Mouse (Mus musculus) midbrain, embryonic 15.5 days (tissue): ENCODE measurements around the gene Ppp1r3d. TPM values are rescaled to one million over a fixed set of nuclear protein-coding genes. Genes with fewer than 3 reads are reported as not detected.

ENCODE experiments used
- ATAC-seq: fragments of 200-750 bp; cut with Nextera tagmentation; replicated peaks from 2 replicates; pipeline ENCODE4 v1.8.0; 2017; ENCODE audit warnings: moderate TSS enrichment
- H3K27ac ChIP-seq: fragments of 300-500 bp; sonication (generic); 2 replicates; pipeline ENCODE4 v1.5.1; 2015; ENCODE audit warnings: mild to moderate bottlenecking, inconsistent platforms
- H3K27me3 ChIP-seq: fragments of 300-500 bp; sonication (generic); replicated peaks from 2 replicates; pipeline ENCODE4 v1.6.1; 2015; ENCODE audit warnings: inconsistent platforms
- H3K36me3 ChIP-seq: fragments of 300-500 bp; sonication (generic); replicated peaks from 2 replicates; pipeline ENCODE4 v1.6.1; 2015; ENCODE audit warnings: inconsistent platforms
- H3K4me1 ChIP-seq: fragments of 300-500 bp; sonication (generic); 2 replicates; pipeline ENCODE4 v1.6.1; 2015; ENCODE audit warnings: inconsistent platforms
- H3K4me2 ChIP-seq: fragments of 300-500 bp; sonication (generic); 2 replicates; pipeline ENCODE4 v1.6.1; 2015; ENCODE audit warnings: inconsistent platforms, mild to moderate bottlenecking, moderate library complexity
- H3K4me3 ChIP-seq: fragments of 300-500 bp; sonication (generic); 2 replicates; pipeline ENCODE4 v1.5.1; 2015; ENCODE audit warnings: mild to moderate bottlenecking, inconsistent platforms
- H3K9ac ChIP-seq: fragments of 300-500 bp; sonication (generic); 2 replicates; pipeline ENCODE4 v1.6.1; 2015; ENCODE audit warnings: mild to moderate bottlenecking, inconsistent platforms
- H3K9me3 ChIP-seq: fragments of 300-500 bp; sonication (generic); 2 replicates; pipeline ENCODE4 v1.6.1; 2016; ENCODE audit warnings: inconsistent platforms
- WGBS: fragments of 180-500 bp; shearing (Covaris S2); methylation state at CpG from one replicate; pipeline ENCODE4 v1.1.7; 2015; ENCODE audit warnings: mixed read lengths; 5-methylcytosine and 5-hydroxymethylcytosine counted together
- polyA plus RNA-seq: library from polyadenylated mRNA; unstranded; fragments of >200 nt; fragmentation: Nextera tagmentation; extraction: Ambion mirVana; gene quantifications from 2 replicates; pipeline ENCODE4 v1.2.1, GENCODE M21; 2015

Gene Ppp1r3d
- polyA plus RNA-seq, 1 experiment from 2014 or later: 2.9 TPM

GRCm38 (mm10) chr2:178428676-178429075, 14.4 kb upstream of the Ppp1r3d start:
- Histone ChIP-seq H3K4me3 (no peak overlapping the region), H3K9ac (no peak overlapping the region), H3K9me3 (no peaks in the 10 kb centered on the region), H3K4me2 (no peak overlapping the region), H3K27me3 (no peaks in the 10 kb centered on the region), H3K36me3 (no peaks in the 10 kb centered on the region), H3K4me1 (no peaks in the 10 kb centered on the region; the same call in 1 of the 2 replicates), H3K27ac (no peak overlapping the region)
- 92% methylated on average over 4 of the region's 4 CpGs for WGBS
- no peak for ATAC-seq

GRCm38 (mm10) chr2:178428183-178428582, 13.9 kb upstream of the Ppp1r3d start:
- H3K4me3 ChIP-seq: no peak overlapping the region
- H3K9ac ChIP-seq: no peak overlapping the region
- WGBS: 85% methylated on average over 9 of the region's 9 CpGs
- no peak overlapping the region for H3K27ac ChIP-seq
- ATAC-seq: no peak
- H3K4me2 ChIP-seq: no peak overlapping the region
- H3K9me3 ChIP-seq: no peaks in the 10 kb centered on the region
- H3K36me3 ChIP-seq: no peaks in the 10 kb centered on the region
- no peaks in the 10 kb centered on the region; the same call in 1 of the 2 replicates for H3K4me1 ChIP-seq
- no peaks in the 10 kb centered on the region for H3K27me3 ChIP-seq

GRCm38 (mm10) chr2:178427181-178427580, 12.9 kb upstream of the Ppp1r3d start:
- H3K9me3 ChIP-seq: no peaks in the 10 kb centered on the region
- H3K9ac ChIP-seq: no peak overlapping the region
- H3K27ac ChIP-seq: no peak overlapping the region
- H3K4me1 ChIP-seq: no peaks in the 10 kb centered on the region; the same call in 1 of the 2 replicates
- no peak overlapping the region for H3K4me2 ChIP-seq
- no peaks in the 10 kb centered on the region for H3K27me3 ChIP-seq
- 85% methylated on average over 5 of the region's 5 CpGs for WGBS
- H3K36me3 ChIP-seq: no peaks in the 10 kb centered on the region
- ATAC-seq: no peak
- no peak overlapping the region for H3K4me3 ChIP-seq

GRCm38 (mm10) chr2:178426229-178426628, 12.0 kb upstream of the Ppp1r3d start:
- H3K9ac ChIP-seq: no peak overlapping the region
- no peaks in the 10 kb centered on the region for H3K27me3 ChIP-seq
- no peaks in the 10 kb centered on the region for H3K36me3 ChIP-seq
- H3K4me2 ChIP-seq: no peak overlapping the region
- no peak overlapping the region for H3K27ac ChIP-seq
- ATAC-seq: peak; percentile 40; the same call in 1 of the 2 replicates
- WGBS: 45% methylated on average over 4 of the region's 4 CpGs
- no peaks in the 10 kb centered on the region for H3K9me3 ChIP-seq
- H3K4me3 ChIP-seq: no peak overlapping the region
- H3K4me1 ChIP-seq: no peaks in the 10 kb centered on the region; the same call in 1 of the 2 replicates

GRCm38 (mm10) chr2:178423223-178423622, 9.0 kb upstream of the Ppp1r3d start:
- Histone ChIP-seq H3K27me3 (no peaks in the 10 kb centered on the region), H3K4me3 (no peak overlapping the region), H3K4me2 (no peak overlapping the region), H3K9me3 (no peaks in the 10 kb centered on the region), H3K4me1 (no peaks in the 10 kb centered on the region; the same call in 1 of the 2 replicates), H3K9ac (no peak overlapping the region), H3K36me3 (no peaks in the 10 kb centered on the region), H3K27ac (no peak overlapping the region)
- ATAC-seq: no peak
- WGBS: 80% methylated on average over 5 of the region's 5 CpGs

- no peaks in the 10 kb centered on the region for H3K27me3 ChIP-seq
- no peaks in the 10 kb centered on the region for H3K36me3 ChIP-seq
- no peak overlapping the region for H3K4me2 ChIP-seq
- no peak for ATAC-seq
- H3K9me3 ChIP-seq: no peaks in the 10 kb centered on the region
- WGBS: 43% methylated on average over 3 of the region's 3 CpGs
- no peaks in the 10 kb centered on the region; the same call in 1 of the 2 replicates for H3K4me1 ChIP-seq
- H3K27ac ChIP-seq: no peak overlapping the region
- H3K9ac ChIP-seq: no peak overlapping the region
- no peak overlapping the region for H3K4me3 ChIP-seq
Observed at GRCm38 (mm10) chr2:178422186-178422585, 7.9 kb upstream of the Ppp1r3d start.

- H3K27ac ChIP-seq: no peak overlapping the region
- ATAC-seq: no peak; the same call in 1 of the 2 replicates
- no peak overlapping the region for H3K9ac ChIP-seq
- H3K4me1 ChIP-seq: no peaks in the 10 kb centered on the region; the same call in 1 of the 2 replicates
- H3K4me3 ChIP-seq: no peak overlapping the region
- no peaks in the 10 kb centered on the region for H3K9me3 ChIP-seq
- H3K27me3 ChIP-seq: no peaks in the 10 kb centered on the region
- H3K36me3 ChIP-seq: no peaks in the 10 kb centered on the region
- WGBS: 40% methylated on average over 6 of the region's 6 CpGs
- no peak overlapping the region for H3K4me2 ChIP-seq
Observed at GRCm38 (mm10) chr2:178421603-178422002, 7.3 kb upstream of the Ppp1r3d start.

- H3K27me3 ChIP-seq: no peaks in the 10 kb centered on the region
- WGBS: 86% methylated on average over 9 of the region's 9 CpGs
- H3K9me3 ChIP-seq: no peaks in the 10 kb centered on the region
- H3K4me2 ChIP-seq: no peak overlapping the region
- no peaks in the 10 kb centered on the region; the same call in none of the 2 replicates for H3K4me1 ChIP-seq
- H3K36me3 ChIP-seq: no peaks in the 10 kb centered on the region
- no peak overlapping the region for H3K27ac ChIP-seq
- H3K9ac ChIP-seq: no peak overlapping the region
- ATAC-seq: no peak
- no peak overlapping the region for H3K4me3 ChIP-seq
Observed at GRCm38 (mm10) chr2:178420576-178420975, 6.3 kb upstream of the Ppp1r3d start.

- no peak overlapping the region for H3K9ac ChIP-seq
- H3K4me2 ChIP-seq: no peak overlapping the region
- H3K36me3 ChIP-seq: no peaks in the 10 kb centered on the region
- H3K4me1 ChIP-seq: peaks cover 21% of the 10 kb centered on the region
- H3K4me3 ChIP-seq: no peak overlapping the region
- no peaks in the 10 kb centered on the region for H3K9me3 ChIP-seq
- WGBS: 73% methylated on average over 4 of the region's 4 CpGs
- ATAC-seq: no peak
- no peak overlapping the region for H3K27ac ChIP-seq
- H3K27me3 ChIP-seq: 0 out of 2 replicates have a peak, but pooled peaks cover 5% of the 10 kb centered on the region
Observed at GRCm38 (mm10) chr2:178416970-178417369, 2.7 kb upstream of the Ppp1r3d start.

GRCm38 (mm10) chr2:178416427-178416826, 2.2 kb upstream of the Ppp1r3d start:
- Histone ChIP-seq H3K27ac (no peak overlapping the region), H3K9me3 (no peaks in the 10 kb centered on the region), H3K4me3 (no peak overlapping the region), H3K36me3 (no peaks in the 10 kb centered on the region), H3K4me2 (no peak overlapping the region), H3K4me1 (peaks cover 21% of the 10 kb centered on the region), H3K27me3 (0 out of 2 replicates have a peak, but pooled peaks cover 5% of the 10 kb centered on the region), H3K9ac (no peak overlapping the region)
- 79% methylated on average over 13 of the region's 13 CpGs for WGBS
- no peak for ATAC-seq

- Histone ChIP-seq H3K4me3 (peak overlapping the region; percentile 58), H3K9me3 (no peaks in the 10 kb centered on the region), H3K27ac (peak overlapping the region; percentile 80), H3K36me3 (no peaks in the 10 kb centered on the region), H3K4me2 (peak overlapping the region; percentile 98), H3K27me3 (0 out of 2 replicates have a peak, but pooled peaks cover 5% of the 10 kb centered on the region), H3K4me1 (peaks cover 21% of the 10 kb centered on the region), H3K9ac (peak overlapping the region; percentile 61; the same call in 1 of the 2 replicates)
- WGBS: 26% methylated on average over 3 of the region's 3 CpGs
- no peak; the same call in 1 of the 2 replicates for ATAC-seq
Observed at GRCm38 (mm10) chr2:178415150-178415448, 827 bp upstream of the Ppp1r3d start.

GRCm38 (mm10) chr2:178413481-178414260, 601 bp downstream of the Ppp1r3d start:
- no peak overlapping the region for H3K27ac ChIP-seq
- H3K9ac ChIP-seq: peak overlapping the region; percentile 61
- H3K4me3 ChIP-seq: peak overlapping the region; percentile 58
- ATAC-seq: peak; percentile 29
- peaks cover 21% of the 10 kb centered on the region for H3K4me1 ChIP-seq
- peak overlapping the region; percentile 98 for H3K4me2 ChIP-seq
- H3K27me3 ChIP-seq: 0 out of 2 replicates have a peak, but pooled peaks cover 5% of the 10 kb centered on the region
- H3K36me3 ChIP-seq: no peaks in the 10 kb centered on the region
- no peaks in the 10 kb centered on the region for H3K9me3 ChIP-seq
- WGBS: 16% methylated on average over 75 of the region's 75 CpGs

GRCm38 (mm10) chr2:178413081-178413480, 1.2 kb downstream of the Ppp1r3d start:
- Histone ChIP-seq H3K36me3 (no peaks in the 10 kb centered on the region), H3K27me3 (0 out of 2 replicates have a peak, but pooled peaks cover 5% of the 10 kb centered on the region), H3K9me3 (no peaks in the 10 kb centered on the region), H3K9ac (no peak overlapping the region), H3K27ac (no peak overlapping the region), H3K4me1 (peaks cover 21% of the 10 kb centered on the region), H3K4me3 (peak overlapping the region; percentile 58), H3K4me2 (peak overlapping the region; percentile 98)
- no peak for ATAC-seq
- WGBS: 63% methylated on average over 13 of the region's 13 CpGs
